Mouse (Mus musculus): Measurements from ENCODE around the gene Mfng.

Gene Mfng

DNA sequence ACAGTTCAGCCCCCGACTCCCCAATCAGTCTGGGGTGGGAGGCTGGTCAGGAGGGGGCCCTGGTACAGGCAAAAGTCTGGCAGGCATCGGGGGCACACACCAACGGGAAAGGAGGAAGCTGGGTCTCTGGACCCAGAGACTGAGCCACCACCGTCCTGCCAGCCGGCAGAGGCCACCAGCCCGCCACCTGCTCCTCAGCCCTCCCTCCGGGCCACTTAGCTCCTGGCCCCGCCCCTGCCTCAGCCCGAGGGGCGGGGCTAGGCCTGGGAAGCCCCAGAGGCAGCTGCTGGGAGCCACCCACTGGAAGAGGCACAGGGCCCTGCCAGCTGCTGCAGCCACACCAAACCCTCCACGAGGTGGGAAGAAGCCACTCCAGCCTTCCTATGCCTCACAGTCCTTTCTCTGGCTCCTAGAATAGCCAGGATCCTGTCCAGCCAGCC, at the start of gene Mfng:
Gene Mfng, minus strand, starts transcription at position 186 of the 440 bp plus-strand sequence.
- no peak for DNase-seq (ENCODE audit: low spot score)

GRCm38 (mm10) chr15:78816074-78816391, 42.8 kb upstream of the Mfng start:
- no peak for DNase-seq (ENCODE audit: low spot score)

DNA sequence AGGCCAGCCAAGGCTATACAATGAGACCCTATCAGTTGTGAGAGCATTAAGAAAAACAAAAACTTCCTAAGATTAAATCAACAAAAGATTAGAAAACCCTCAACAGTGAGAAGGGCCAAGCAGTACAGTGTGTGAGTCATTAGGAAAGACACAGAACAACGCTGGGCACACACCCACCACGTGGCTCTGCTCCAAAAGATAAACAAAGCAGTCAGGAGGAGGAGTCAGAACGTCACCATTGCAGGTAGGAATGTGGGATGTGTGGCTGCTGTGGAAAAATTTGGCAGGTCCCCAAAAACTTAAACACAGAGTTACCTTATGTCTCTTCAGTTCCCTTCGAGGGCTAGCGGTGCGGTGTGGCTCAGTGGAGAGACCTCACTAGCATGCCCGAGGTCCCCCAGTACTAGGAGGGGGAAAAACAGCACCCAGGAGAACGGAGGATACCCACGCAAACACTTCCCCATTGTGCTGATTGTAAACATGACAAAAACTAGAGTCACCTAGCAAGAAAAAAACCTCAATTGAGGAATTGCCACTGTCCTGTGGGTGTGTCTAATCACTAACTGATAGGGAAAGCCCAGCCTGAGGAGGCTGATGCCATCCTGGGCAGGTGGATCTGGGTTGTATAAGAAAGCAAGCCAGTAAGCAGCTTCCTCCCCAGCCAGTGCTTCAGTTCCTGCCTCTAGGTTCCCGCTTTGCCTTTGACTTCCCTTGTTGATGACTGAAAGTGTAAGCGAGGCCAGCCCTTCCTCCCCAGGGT, 42.2 kb upstream of the Mfng start:
- no peak for DNase-seq (ENCODE audit: low spot score)

DNA sequence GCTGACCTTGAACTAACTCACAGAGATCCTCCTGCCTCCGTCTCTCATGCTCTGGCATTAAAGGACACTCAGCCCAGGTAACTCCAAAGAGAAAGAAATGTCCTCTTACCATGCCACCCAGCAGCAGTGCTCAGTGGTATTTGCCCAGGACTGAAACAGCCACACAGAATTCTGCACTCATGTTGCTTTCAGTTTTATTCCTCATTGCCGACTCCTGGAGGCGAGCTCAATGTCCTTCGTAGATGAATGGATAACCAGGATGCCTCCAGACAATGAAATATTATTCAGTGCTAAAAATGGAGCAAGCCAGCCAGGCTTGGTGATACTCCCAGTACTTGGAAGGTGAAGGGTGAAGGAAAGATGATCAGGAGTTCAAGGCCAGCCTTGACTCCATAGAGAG, 40.3 kb upstream of the Mfng start:
- DNase-seq (ENCODE audit: low spot score): no peak

DNA sequence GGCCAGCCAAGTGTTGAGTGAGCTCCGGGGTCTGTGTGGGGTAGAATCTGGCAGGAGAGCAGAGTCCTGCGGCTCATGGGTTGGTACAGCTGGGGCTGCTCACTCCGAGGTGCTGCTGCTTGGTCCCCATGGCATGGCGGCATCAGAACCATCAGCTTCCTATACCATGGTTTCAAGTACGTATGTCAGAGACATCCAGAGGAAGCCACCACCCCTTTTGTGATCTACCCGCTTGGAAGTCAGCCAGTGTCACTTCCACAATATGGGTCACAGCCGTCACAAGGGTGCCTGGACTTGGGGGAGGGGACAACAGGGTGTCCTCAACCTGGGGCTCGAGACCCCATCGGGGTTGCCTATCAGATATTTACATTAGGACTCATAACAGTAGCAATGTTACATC, 36.9 kb upstream of the Mfng start:
- DNase-seq (ENCODE audit: low spot score): no peak

GRCm38 (mm10) chr15:78809739-78810138, 36.5 kb upstream of the Mfng start:
- DNase-seq (ENCODE audit: low spot score): no peak

- no peak for DNase-seq (ENCODE audit: low spot score)
Observed at GRCm38 (mm10) chr15:78808980-78809379, 35.7 kb upstream of the Mfng start.

DNA sequence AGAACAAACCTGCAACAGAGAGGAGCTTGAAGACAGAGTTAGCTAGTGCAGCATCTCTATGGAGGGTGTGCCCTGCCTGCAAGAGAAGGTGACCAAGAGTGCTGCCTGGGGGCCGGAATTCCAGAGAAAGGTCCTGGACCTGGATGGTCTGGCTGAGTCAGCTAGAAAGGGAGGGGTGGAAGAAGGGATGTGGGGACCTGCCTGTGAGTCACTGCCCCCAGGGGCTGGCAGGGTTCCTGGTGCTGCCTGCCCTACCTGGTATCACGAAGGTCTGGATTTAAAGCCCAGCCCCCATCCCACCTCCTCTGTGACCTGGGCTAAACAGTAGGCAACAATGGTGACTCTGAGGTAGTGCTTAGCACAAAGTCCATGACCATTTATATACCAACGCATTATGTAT, 33.9 kb upstream of the Mfng start:
- no peak for DNase-seq (ENCODE audit: low spot score)

DNA sequence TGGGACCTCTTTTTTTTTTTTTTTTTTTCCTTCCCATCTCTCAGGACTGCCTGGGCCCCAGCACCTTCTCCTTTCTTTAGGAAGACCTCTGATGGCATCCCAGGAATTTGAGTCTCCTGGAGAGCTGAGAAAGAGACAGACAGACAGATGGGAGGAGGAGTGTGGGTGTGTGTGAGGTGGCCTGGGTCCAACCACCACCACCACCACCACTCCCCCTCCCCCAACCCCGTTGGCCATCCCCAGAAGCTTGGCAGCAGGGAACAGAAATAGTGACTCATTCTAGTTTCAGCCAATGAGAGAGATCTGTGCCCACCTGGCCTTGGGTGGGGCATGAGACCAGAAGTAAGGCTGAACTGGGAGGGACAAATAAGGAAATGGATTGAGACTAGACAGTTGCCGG, 33.3 kb upstream of the Mfng start:
- no peak for DNase-seq (ENCODE audit: low spot score)

DNA sequence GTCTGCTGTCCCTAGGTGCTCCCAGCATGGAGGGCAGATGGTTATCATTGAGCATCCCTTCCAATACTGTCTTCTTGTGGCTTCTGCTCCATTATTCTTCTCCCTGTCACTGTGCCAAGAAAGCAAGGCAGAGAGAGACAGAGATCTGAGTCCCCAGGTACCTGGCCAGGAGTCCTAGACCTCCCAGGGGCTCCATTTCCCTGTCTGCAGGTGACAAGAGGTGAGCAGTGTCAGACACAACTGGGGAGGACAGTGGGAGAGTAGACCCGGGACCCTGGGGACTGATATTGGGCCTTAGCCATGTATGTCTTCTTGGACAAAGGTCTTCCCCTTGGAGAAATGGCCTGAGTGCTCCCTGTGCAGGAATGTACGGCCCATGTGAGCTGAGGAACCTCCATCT, 32.1 kb upstream of the Mfng start:
- DNase-seq (ENCODE audit: low spot score): no peak

DNA sequence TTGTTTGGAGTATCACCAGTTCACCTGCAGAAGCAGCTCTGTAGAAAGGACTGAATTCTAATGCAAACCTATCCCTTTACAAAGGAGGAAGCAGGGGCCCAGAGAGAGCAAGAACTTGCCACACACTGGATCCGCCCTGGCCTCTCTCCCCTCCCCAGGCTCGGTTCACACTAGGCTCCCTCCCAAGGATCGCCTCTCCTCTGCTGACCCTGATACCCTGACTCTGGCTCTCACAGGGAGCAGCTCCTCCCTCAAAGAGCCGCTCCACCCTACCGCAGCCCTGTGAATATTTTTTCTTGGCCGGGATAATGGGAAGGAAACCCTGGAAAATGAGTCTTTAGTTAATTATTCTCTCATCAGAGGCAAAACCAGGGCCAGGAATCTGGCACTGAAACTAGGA, 31.1 kb upstream of the Mfng start:
- no peak for DNase-seq (ENCODE audit: low spot score)

GRCm38 (mm10) chr15:78803499-78803900, 30.2 kb upstream of the Mfng start:
- DNase-seq (ENCODE audit: low spot score): no peak

GRCm38 (mm10) chr15:78802776-78803391, 29.6 kb upstream of the Mfng start, which contains the start of gene Card10:
TSS of gene Card10 (minus strand) at chr15:78803042.
- DNase-seq (ENCODE audit: low spot score): no peak

DNA sequence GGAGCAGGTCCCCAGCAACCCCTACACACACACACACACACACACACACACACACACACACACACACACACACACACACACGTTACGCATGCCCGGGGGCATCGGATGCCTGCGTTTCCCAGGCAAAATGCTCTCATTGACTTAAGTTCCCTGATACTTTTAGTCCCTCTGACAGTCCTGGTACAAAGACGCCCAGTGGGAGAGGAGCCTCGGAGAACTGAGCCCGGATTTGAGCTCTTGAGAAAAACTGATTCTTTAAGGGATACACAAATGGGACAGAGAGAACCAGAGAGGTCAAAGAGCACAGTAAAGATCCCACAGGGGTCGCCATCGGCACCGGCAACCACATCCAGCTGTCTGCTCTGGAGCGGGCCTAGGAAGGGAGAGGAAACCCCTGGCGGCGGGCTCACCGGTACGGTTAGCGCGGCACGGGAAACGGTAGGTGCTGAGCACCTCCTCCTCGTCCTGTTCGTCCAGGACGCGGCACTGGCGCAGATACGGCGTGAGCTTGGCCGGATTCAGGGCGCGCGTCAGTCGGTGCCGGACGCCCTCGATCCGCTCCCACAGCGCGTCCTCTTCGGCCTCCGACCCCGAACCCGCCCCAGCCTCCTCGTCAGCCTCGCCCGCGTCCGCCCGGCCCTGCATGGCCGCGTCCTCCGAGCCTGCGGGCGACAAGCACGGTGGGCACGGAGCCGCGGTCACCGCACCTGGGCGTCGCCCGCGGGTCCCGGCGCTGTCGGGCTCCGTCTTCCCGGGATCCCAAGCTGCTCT, 28.9 kb upstream of the Mfng start:
- no peak for DNase-seq (ENCODE audit: low spot score)

GRCm38 (mm10) chr15:78801571-78801970, 28.3 kb upstream of the Mfng start:
- no peak for DNase-seq (ENCODE audit: low spot score)

DNA sequence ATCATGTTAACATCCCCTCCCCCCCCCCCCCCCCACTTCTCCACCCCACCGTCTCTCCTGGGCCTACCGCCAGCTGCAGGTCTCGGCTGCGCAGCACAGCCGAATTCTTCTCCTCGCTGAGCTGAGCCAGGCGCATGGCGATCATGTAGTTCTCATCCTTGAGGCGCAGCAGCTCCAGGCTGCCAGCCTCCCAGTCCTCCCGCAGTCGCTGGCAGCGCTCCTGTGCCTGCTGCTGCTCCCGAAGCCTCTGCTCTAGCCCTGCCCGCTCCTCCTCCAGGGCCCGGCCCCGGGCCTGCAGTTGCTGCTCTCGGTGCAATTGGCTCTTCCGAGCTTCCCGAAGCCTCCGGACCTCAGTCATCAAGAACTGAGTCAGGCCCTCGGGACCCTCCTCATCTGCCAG, 25.8 kb upstream of the Mfng start:
- DNase-seq (ENCODE audit: low spot score): no peak

DNA sequence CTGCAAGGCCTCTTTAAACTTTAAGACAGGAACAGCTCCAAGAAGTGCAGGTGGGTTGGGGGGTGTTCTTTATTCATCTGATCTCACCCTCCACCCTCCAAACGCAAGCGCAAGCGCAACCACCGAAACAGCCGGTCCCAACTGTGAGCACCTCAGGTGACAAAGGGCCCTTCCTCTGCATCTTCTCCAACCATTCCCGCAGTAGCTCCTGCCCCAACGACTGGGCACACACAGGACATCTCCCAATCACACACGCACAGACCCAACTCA, 23.7 kb upstream of the Mfng start:
- no peak for DNase-seq (ENCODE audit: low spot score)

- no peak for DNase-seq (ENCODE audit: low spot score)
Observed at GRCm38 (mm10) chr15:78796196-78797059, 23.2 kb upstream of the Mfng start.

GRCm38 (mm10) chr15:78790990-78791389, 17.7 kb upstream of the Mfng start:
- no peak for DNase-seq (ENCODE audit: low spot score)

GRCm38 (mm10) chr15:78790451-78790850, 17.2 kb upstream of the Mfng start:
- DNase-seq (ENCODE audit: low spot score): no peak

DNA sequence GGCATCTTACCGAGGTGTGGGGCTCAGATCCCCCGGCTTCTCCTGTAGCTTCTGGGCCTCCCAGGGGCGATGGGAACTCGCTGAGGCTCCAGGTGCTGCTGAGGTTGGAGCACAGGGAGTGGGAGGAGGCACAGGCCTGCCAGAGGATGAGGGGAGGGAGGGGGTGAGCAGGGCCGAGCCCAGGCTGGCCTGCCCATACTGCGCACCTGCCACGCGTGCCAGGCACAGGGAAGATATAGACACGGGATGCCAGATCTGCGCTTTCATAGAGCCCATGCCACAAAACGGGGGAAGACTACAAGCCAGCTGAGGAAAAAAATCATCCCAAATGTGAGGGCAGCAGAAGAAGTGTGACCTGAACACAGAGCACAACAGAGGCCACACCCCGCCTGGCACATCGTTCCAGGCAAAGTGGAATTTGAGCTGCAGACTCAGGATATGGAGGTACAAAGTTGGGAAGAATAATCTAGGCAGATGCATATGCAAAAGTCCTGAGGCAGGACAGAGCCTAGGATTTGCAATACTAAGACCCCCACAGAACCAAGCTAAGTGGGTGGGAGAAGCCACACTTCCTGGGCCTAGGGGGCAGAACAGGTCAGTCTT, 16.5 kb upstream of the Mfng start:
- no peak for DNase-seq (ENCODE audit: low spot score)

GRCm38 (mm10) chr15:78788042-78788441, 14.8 kb upstream of the Mfng start:
- DNase-seq (ENCODE audit: low spot score): no peak

Measured in layer of hippocampus, adult 9-10 months (tissue).